Mouse (Mus musculus) embryonic fibroblast, embryonic 13.5 days (primary cell): ENCODE data around the gene Mki67.

Experiments
- CTCF ChIP-seq: IDR thresholded peaks from 2 replicates; pipeline ENCODE4 v1.5.1; 2011; ENCODE audit warnings: mild to moderate bottlenecking, control low read depth, low read length, moderate library complexity, borderline replicate concordance; ENCODE audit not compliant: insufficient read depth
- POLR2A ChIP-seq: IDR thresholded peaks from 2 replicates; pipeline ENCODE4 v1.6.1; 2011; ENCODE audit warnings: low read depth, mild to moderate bottlenecking, control low read depth, low read length, moderate library complexity

DNA sequence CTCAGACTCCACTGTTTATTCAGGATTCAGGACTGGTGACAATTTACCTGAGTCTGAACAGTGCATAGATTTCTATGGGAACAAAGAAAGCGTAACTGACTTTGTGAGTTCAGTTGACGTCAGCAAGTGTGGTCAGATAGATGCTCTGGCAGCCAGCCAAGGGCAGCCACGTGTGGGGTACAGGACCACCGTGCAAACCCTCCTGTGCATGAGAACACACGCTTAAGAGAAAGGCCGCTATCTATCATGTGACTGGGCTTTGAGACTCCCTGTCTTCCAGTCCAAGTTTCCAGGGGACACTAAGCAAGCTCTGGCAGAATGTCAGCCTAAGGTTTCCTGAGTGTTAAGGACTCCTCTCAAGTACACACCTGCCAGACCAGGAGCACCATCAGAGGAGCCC lies 30.4 kb upstream of the Mki67 start:
- no peak for TF ChIP-seq CTCF
- TF ChIP-seq POLR2A: no peak
